Mouse (Mus musculus) testis, adult 10 weeks (tissue): ENCODE data around the gene Olfr972. TPM values are rescaled to one million over a fixed set of nuclear protein-coding genes. Genes with fewer than 3 reads are reported as not detected.

Experiments
- polyA plus RNA-seq: library from polyadenylated mRNA; stranded (reverse); fragments of 350-450 nt; fragmentation: Illumina TruSeq; extraction: RNeasy Lipid Tissue Mini Kit (QIAGEN cat#74804); gene quantifications from one replicate; pipeline ENCODE4 v1.2.3, GENCODE M21; 2014; ENCODE audit warnings: low read depth, low replicate concordance

Olfr972 gene
- polyA plus RNA-seq, result not detected

GRCm38 (mm10) chr9:39866122-39866521 lies at the start of gene Olfr972:
TSS of gene Olfr972 (plus strand) at chr9:39866422.

DNA sequence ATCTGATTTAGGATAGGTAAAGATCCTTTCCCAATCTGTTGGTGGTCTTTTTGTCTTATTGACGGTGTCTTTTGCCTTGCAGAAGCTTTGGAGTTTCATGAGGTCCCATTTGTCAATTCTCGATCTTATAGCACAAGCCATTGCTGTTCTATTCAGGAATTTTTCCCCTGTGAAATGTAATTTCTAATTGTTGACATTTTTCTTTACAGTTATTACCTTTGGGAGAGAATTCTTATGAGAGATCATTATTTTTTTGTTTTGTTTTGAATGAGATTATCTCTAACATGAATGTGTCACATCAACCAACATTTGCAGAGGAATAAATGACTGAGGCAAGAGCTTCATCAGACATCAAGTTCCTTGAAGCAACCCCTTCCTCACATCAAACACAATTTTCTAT lies 29.6 kb upstream of the Olfr972 start, which contains the start of gene Olfr971:
Gene Olfr971 (plus strand): TSS at position 301 of the 400 bp plus-strand sequence.

GRCm38 (mm10) chr9:39907036-39907435 lies 40.8 kb downstream of the Olfr972 start, which contains the start of gene Olfr229:
TSS of gene Olfr229 (plus strand) at chr9:39907336.

Other genes starting within 250 kb of the Olfr972 start
- gene Olfr960, start 245.0 kb upstream of the Olfr972 start, polyA plus RNA-seq, result not detected
- gene Olfr961, start 221.3 kb upstream of the Olfr972 start, polyA plus RNA-seq, result not detected
- not detected for gene Olfr963, start 199.2 kb upstream of the Olfr972 start, polyA plus RNA-seq
- not detected for gene Olfr149, start 159.3 kb upstream of the Olfr972 start, polyA plus RNA-seq
- gene Olfr965, start 155.1 kb upstream of the Olfr972 start, polyA plus RNA-seq, result not detected
- gene Olfr150, start 135.4 kb upstream of the Olfr972 start, polyA plus RNA-seq, result not detected
- gene Olfr967, start 120.2 kb upstream of the Olfr972 start, polyA plus RNA-seq, result not detected
- gene Olfr968, start 83.2 kb upstream of the Olfr972 start, polyA plus RNA-seq, result not detected
- gene Olfr969, start 75.5 kb upstream of the Olfr972 start, polyA plus RNA-seq, result not detected
- gene Olfr970, start 57.6 kb upstream of the Olfr972 start, polyA plus RNA-seq, result not detected
- gene Olfr971, start 29.5 kb upstream of the Olfr972 start, polyA plus RNA-seq, result not detected
- not detected for gene Olfr229, start 40.9 kb downstream of the Olfr972 start, polyA plus RNA-seq
- gene Olfr974, start 71.1 kb downstream of the Olfr972 start, polyA plus RNA-seq, result not detected
- 0.29 TPM for gene Olfr975, start 85.6 kb downstream of the Olfr972 start, polyA plus RNA-seq
- 0.43 TPM for gene Olfr976, start 94.7 kb downstream of the Olfr972 start, polyA plus RNA-seq
- not detected for gene Olfr978, start 125.7 kb downstream of the Olfr972 start, polyA plus RNA-seq
- gene Olfr979, start 137.0 kb downstream of the Olfr972 start, polyA plus RNA-seq, result 0.21 TPM
- 0.39 TPM for gene Olfr980, start 143.2 kb downstream of the Olfr972 start, polyA plus RNA-seq
- 0.04 TPM for gene Olfr981, start 155.0 kb downstream of the Olfr972 start, polyA plus RNA-seq
- 0.03 TPM for gene Olfr982, start 207.4 kb downstream of the Olfr972 start, polyA plus RNA-seq
- not detected for gene Olfr983, start 227.2 kb downstream of the Olfr972 start, polyA plus RNA-seq
- not detected for gene Olfr984, start 247.8 kb downstream of the Olfr972 start, polyA plus RNA-seq